Comparison of ENCODE assay signal across 8 mouse cellular contexts in genomic region chr6:11907269-11908032, GRCm38 (mm10). TPM values are rescaled to one million over a fixed set of nuclear protein-coding genes. Genes with fewer than 3 reads are reported as not detected.
A peak's percentile ranks its signal among the peaks of the same experiment; 100 is the strongest.
DNase-seq lines count a peak whose midpoint lies in the region; ATAC-seq and TF ChIP-seq lines count a peak whose summit lies in the region.

Gene Ndufa4, minus strand, starts transcription at chr6:11907497.
Gene Phf14, plus strand, starts transcription at chr6:11907809.

- under 1% methylated on average over 59 of the region's 59 CpGs for WGBS in heart, embryonic 12.5 days
- under 1% methylated on average over 58 of the region's 59 CpGs for WGBS in kidney, postnatal 0 days
- WGBS in liver, embryonic 11.5 days = under 1% methylated on average over 59 of the region's 59 CpGs
- under 1% methylated on average over 59 of the region's 59 CpGs for WGBS in stomach, embryonic 14.5 days

- peak; percentile 94 for ATAC-seq in erythroid progenitor cell, adult 5-6 weeks (replicated peaks; ENCODE audit: low FRiP score, poor library complexity, severe bottlenecking)
- ATAC-seq in heart, embryonic 12.5 days (ENCODE audit: insufficient number of reproducible peaks, low FRiP score) = peak; percentile 98
- ATAC-seq in kidney, postnatal 0 days (replicated peaks; ENCODE audit: low FRiP score, low read depth) = peak; percentile 98
- ATAC-seq in liver, embryonic 11.5 days (replicated peaks; ENCODE audit: low FRiP score) = peak; percentile 96
- ATAC-seq in stomach, embryonic 14.5 days (ENCODE audit: insufficient number of reproducible peaks, insufficient read depth, low FRiP score, low read depth) = peak; percentile 97

- DNase-seq in CD4-positive helper T cell, adult 2 months (ENCODE audit: low read depth, low spot score) = peak; percentile 91
- DNase-seq in brain, embryonic 18.5 days (ENCODE audit: low read depth, low spot score) = peak; percentile 62
- peak; percentile 94 for DNase-seq in kidney, postnatal 0 days (ENCODE audit: low spot score)
- DNase-seq in liver, embryonic 11.5 days (ENCODE audit: low spot score) = peak; percentile 89
- peak; percentile 94 for DNase-seq in naive thymus-derived CD4-positive, alpha-beta T cell, adult 2 months (ENCODE audit: low read depth)

- peak within 1 kb of the TSS; percentile 75 for H3K4me3 ChIP-seq in heart, embryonic 12.5 days
- peak within 1 kb of the TSS; percentile 81 for H3K4me3 ChIP-seq in kidney, postnatal 0 days (replicated peaks; ENCODE audit: low read depth, low read length)
- peak within 1 kb of the TSS; percentile 87 for H3K4me3 ChIP-seq in liver, embryonic 11.5 days (ENCODE audit: low read depth, low read length)
- peak within 1 kb of the TSS; percentile 81 for H3K4me3 ChIP-seq in stomach, embryonic 14.5 days (ENCODE audit: low read depth, low read length)

- peak within 1 kb of the TSS; percentile 84 for H3K27ac ChIP-seq in heart, embryonic 12.5 days (ENCODE audit: poor library complexity, severe bottlenecking)
- peak within 1 kb of the TSS; percentile 91 for H3K27ac ChIP-seq in kidney, postnatal 0 days
- peak within 1 kb of the TSS; percentile 48; the same call in 1 of the 2 replicates for H3K27ac ChIP-seq in liver, embryonic 11.5 days (ENCODE audit: low read depth, low read length)
- H3K27ac ChIP-seq in stomach, embryonic 14.5 days (ENCODE audit: low read length) = peak within 1 kb of the TSS; percentile 83

- H3K9ac ChIP-seq in heart, embryonic 12.5 days = peak within 1 kb of the TSS; percentile 85
- H3K9ac ChIP-seq in kidney, postnatal 0 days (ENCODE audit: low read depth, low read length) = peak within 1 kb of the TSS; percentile 93
- H3K9ac ChIP-seq in liver, embryonic 11.5 days (ENCODE audit: low read depth, low read length) = peak within 1 kb of the TSS; percentile 88
- H3K9ac ChIP-seq in stomach, embryonic 14.5 days (replicated peaks; ENCODE audit: low read depth, low read length) = peak within 1 kb of the TSS; percentile 88

- no peak for TF ChIP-seq CTCF in kidney, postnatal 0 days (IDR thresholded peaks at IDR 0.05; ENCODE audit: low read depth)

- H3K9me3 ChIP-seq in heart, embryonic 12.5 days (replicated peaks) = no peaks in the 10 kb centered on the region
- no peaks in the 10 kb centered on the region for H3K9me3 ChIP-seq in kidney, postnatal 0 days (replicated peaks; ENCODE audit: low read length)
- no peaks in the 10 kb centered on the region for H3K9me3 ChIP-seq in liver, embryonic 11.5 days (ENCODE audit: control insufficient read depth, low read length)
- H3K9me3 ChIP-seq in stomach, embryonic 14.5 days (ENCODE audit: control insufficient read depth, low read depth, low read length) = no peaks in the 10 kb centered on the region

- peak within 1 kb of the TSS; percentile 89 for H3K4me2 ChIP-seq in heart, embryonic 12.5 days
- H3K4me2 ChIP-seq in kidney, postnatal 0 days (ENCODE audit: low read length) = peak within 1 kb of the TSS; percentile 69
- H3K4me2 ChIP-seq in liver, embryonic 11.5 days = peak within 1 kb of the TSS; percentile 86
- H3K4me2 ChIP-seq in stomach, embryonic 14.5 days (replicated peaks; ENCODE audit: low read depth, low read length) = peak within 1 kb of the TSS; percentile 55

- peaks cover 23% of the 10 kb centered on the region for H3K36me3 ChIP-seq in heart, embryonic 12.5 days
- no peaks in the 10 kb centered on the region for H3K36me3 ChIP-seq in kidney, postnatal 0 days (ENCODE audit: insufficient read depth, low read length)
- peaks cover 10% of the 10 kb centered on the region; the same call in 1 of the 2 replicates for H3K36me3 ChIP-seq in liver, embryonic 11.5 days (ENCODE audit: control insufficient read depth, insufficient read depth, low read length)
- peaks cover 15% of the 10 kb centered on the region for H3K36me3 ChIP-seq in stomach, embryonic 14.5 days (ENCODE audit: control insufficient read depth, insufficient read depth, low read length)

- no peaks in the 10 kb centered on the region for H3K27me3 ChIP-seq in heart, embryonic 12.5 days (replicated peaks)
- H3K27me3 ChIP-seq in kidney, postnatal 0 days (ENCODE audit: insufficient read depth, low read length) = no peaks in the 10 kb centered on the region
- H3K27me3 ChIP-seq in liver, embryonic 11.5 days (replicated peaks; ENCODE audit: control insufficient read depth, insufficient read depth, low read length) = no peaks in the 10 kb centered on the region
- no peaks in the 10 kb centered on the region for H3K27me3 ChIP-seq in stomach, embryonic 14.5 days (ENCODE audit: control insufficient read depth, insufficient read depth, low read length)

- peaks cover 10% of the 10 kb centered on the region for H3K4me1 ChIP-seq in heart, embryonic 12.5 days (replicated peaks)
- H3K4me1 ChIP-seq in kidney, postnatal 0 days (replicated peaks; ENCODE audit: insufficient read depth, low read length) = peaks cover 7% of the 10 kb centered on the region
- peaks cover 6% of the 10 kb centered on the region for H3K4me1 ChIP-seq in liver, embryonic 11.5 days (replicated peaks; ENCODE audit: control insufficient read depth, insufficient read depth, low read length)
- no peaks in the 10 kb centered on the region; the same call in 1 of the 2 replicates for H3K4me1 ChIP-seq in stomach, embryonic 14.5 days (ENCODE audit: control insufficient read depth, insufficient read depth, low read length)

RNA-seq across cellular contexts. Expression of gene Ndufa4, which starts in this region (rescaled TPM):
- total RNA-seq in erythroid progenitor cell, adult 5-6 weeks (2015; ENCODE audit: low replicate concordance) = 209 and 226 TPM in 2 replicates
- total RNA-seq in erythroid progenitor cell, adult 5-6 weeks (2017; ENCODE audit: low replicate concordance) = 67.2 and 104 TPM in 2 replicates
- 1,348 and 1,354 TPM in 2 replicates for polyA plus RNA-seq in heart, embryonic 12.5 days (2016; fragmentation: Nextera tagmentation; extraction: Ambion mirVana)
- polyA plus RNA-seq in kidney, postnatal 0 days (2015; fragmentation: Nextera tagmentation; extraction: Ambion mirVana) = 1,600 and 1,771 TPM in 2 replicates
- polyA plus RNA-seq in liver, embryonic 11.5 days (2014; fragmentation: Nextera tagmentation; extraction: Ambion mirVana) = 761 and 792 TPM in 2 replicates
- 1,016 and 1,081 TPM in 2 replicates for polyA plus RNA-seq in stomach, embryonic 14.5 days (2014; fragmentation: Nextera tagmentation; extraction: Ambion mirVana)

RNA-seq across cellular contexts. Expression of gene Phf14, which starts in this region (rescaled TPM):
- total RNA-seq in erythroid progenitor cell, adult 5-6 weeks (2015; ENCODE audit: low replicate concordance) = 36.4 and 39.0 TPM in 2 replicates
- total RNA-seq in erythroid progenitor cell, adult 5-6 weeks (2017; ENCODE audit: low replicate concordance) = 33.7 and 44.5 TPM in 2 replicates
- 47.7 and 48.0 TPM in 2 replicates for polyA plus RNA-seq in heart, embryonic 12.5 days (2016; fragmentation: Nextera tagmentation; extraction: Ambion mirVana)
- polyA plus RNA-seq in kidney, postnatal 0 days (2015; fragmentation: Nextera tagmentation; extraction: Ambion mirVana) = 79.4 and 87.7 TPM in 2 replicates
- 42.2 and 46.5 TPM in 2 replicates for polyA plus RNA-seq in liver, embryonic 11.5 days (2014; fragmentation: Nextera tagmentation; extraction: Ambion mirVana)
- 98.9 and 106 TPM in 2 replicates for polyA plus RNA-seq in stomach, embryonic 14.5 days (2014; fragmentation: Nextera tagmentation; extraction: Ambion mirVana)

Comparison
In these comparisons a context has a peak if more than half of its experiments do, and no peak if none do; other contexts are left out.
1. Peak in every context shown above with its lines: DNase-seq, ATAC-seq, H3K4me3 ChIP-seq and H3K27ac ChIP-seq.